Mouse (Mus musculus) MEL (cell line): ENCODE measurements around the gene Nes. TPM values are rescaled to one million over a fixed set of nuclear protein-coding genes. Genes with fewer than 3 reads are reported as not detected.

Source experiments
- DNase-seq: peaks from one replicate; pipeline ENCODE4 v3.0.0; 2011; ENCODE audit warnings: low read depth, low spot score
- H3K27ac ChIP-seq: 2 replicates; pipeline ENCODE4 v1.5.1; 2012; ENCODE audit warnings: low read depth, mild to moderate bottlenecking, control low read depth, low read length, moderate library complexity; ENCODE audit not compliant: control insufficient read depth
- H3K27me3 ChIP-seq, 2 experiments: fragments of 150-350 bp in 1 of 2; sonication (generic) in 1 of 2; 2 replicates each; pipeline ENCODE4 v1.6.1; 2012; ENCODE audit warnings: low read length in 2 of 2, mild to moderate bottlenecking in 2 of 2, improper control_type of control experiment in 1 of 2, moderate library complexity in 1 of 2; ENCODE audit not compliant: insufficient read depth in 2 of 2, control insufficient read depth in 1 of 2
- H3K36me3 ChIP-seq, 2 experiments: 2 replicates each; pipeline ENCODE4 v1.6.1; 2012 to 2014; ENCODE audit warnings: low read length in 2 of 2, improper control_type of control experiment in 1 of 2, inconsistent platforms in 1 of 2, mild to moderate bottlenecking in 1 of 2; ENCODE audit not compliant: insufficient read depth in 2 of 2, control insufficient read depth in 1 of 2
- H3K4me1 ChIP-seq, 2 experiments: fragments of 150-350 bp in 1 of 2; sonication (generic) in 1 of 2; 2 replicates each; pipeline ENCODE4 v1.6.1; 2012; ENCODE audit warnings: low read length in 2 of 2, improper control_type of control experiment in 1 of 2, mild to moderate bottlenecking in 1 of 2; ENCODE audit not compliant: insufficient read depth in 2 of 2, control insufficient read depth in 1 of 2
- H3K4me3 ChIP-seq, 2 experiments: fragments of 150-350 bp in 1 of 2; sonication (generic) in 1 of 2; 2 replicates each; pipeline ENCODE4 v1.5.1; 2012; ENCODE audit warnings: low read depth in 2 of 2, low read length in 2 of 2, mild to moderate bottlenecking in 2 of 2, moderate library complexity in 2 of 2, control low read depth in 1 of 2, improper control_type of control experiment in 1 of 2; ENCODE audit not compliant: control insufficient read depth in 1 of 2, insufficient read depth in 1 of 2
- H3K79me2 ChIP-seq: 2 replicates; pipeline ENCODE4 v1.6.1; 2012; ENCODE audit warnings: mild to moderate bottlenecking, low read length, moderate library complexity; ENCODE audit not compliant: control insufficient read depth, poor library complexity, insufficient read depth
- H3K9ac ChIP-seq: 2 replicates; pipeline ENCODE4 v1.6.1; 2012; ENCODE audit warnings: low read depth, mild to moderate bottlenecking, control low read depth, low read length, moderate library complexity; ENCODE audit not compliant: control insufficient read depth, poor library complexity, severe bottlenecking
- H3K9me3 ChIP-seq: fragments of 150-350 bp; sonication (generic); replicated peaks from 2 replicates; pipeline ENCODE4 v1.6.1; 2012; ENCODE audit warnings: mild to moderate bottlenecking, low read length, improper control_type of control experiment, moderate library complexity; ENCODE audit not compliant: insufficient read depth
- GABPA ChIP-seq: IDR thresholded peaks from 2 replicates; pipeline ENCODE4 v1.6.1; 2012; ENCODE audit warnings: low read depth, mild to moderate bottlenecking, inconsistent platforms, low read length, improper control_type of control experiment, moderate library complexity
- MAZ ChIP-seq: IDR thresholded peaks from 2 replicates; pipeline ENCODE4 v1.6.1; 2012; ENCODE audit warnings: low read depth, mild to moderate bottlenecking, inconsistent platforms, low read length, improper control_type of control experiment
- MEF2A ChIP-seq: IDR thresholded peaks from 2 replicates; pipeline ENCODE4 v1.6.1; 2014; ENCODE audit warnings: low read depth, mild to moderate bottlenecking, inconsistent platforms, low read length, improper control_type of control experiment; ENCODE audit not compliant: poor library complexity, insufficient replicate concordance, severe bottlenecking; ENCODE audit errors: extremely low read depth
- MYC ChIP-seq: IDR thresholded peaks from 2 replicates; pipeline ENCODE4 v1.6.1; 2011; ENCODE audit warnings: low read depth, mild to moderate bottlenecking, low read length, improper control_type of control experiment, moderate library complexity
- NRF1 ChIP-seq: IDR thresholded peaks from 2 replicates; pipeline ENCODE4 v1.6.1; 2014; ENCODE audit warnings: low read depth, mild to moderate bottlenecking, inconsistent platforms, low read length, improper control_type of control experiment, moderate library complexity; ENCODE audit not compliant: poor library complexity, insufficient read depth, severe bottlenecking
- POLR2A ChIP-seq, 2 experiments: IDR thresholded peaks; 2 replicates each; pipeline ENCODE4 v1.6.1; 2011 to 2012; ENCODE audit warnings: low read length in 2 of 2, mild to moderate bottlenecking in 2 of 2, control low read depth in 1 of 2, improper control_type of control experiment in 1 of 2, low read depth in 1 of 2, moderate library complexity in 1 of 2; ENCODE audit not compliant: control insufficient read depth in 1 of 2, insufficient read depth in 1 of 2, poor library complexity in 1 of 2
- SIN3A ChIP-seq: IDR thresholded peaks from 2 replicates; pipeline ENCODE4 v1.6.1; 2012; ENCODE audit warnings: low read length, improper control_type of control experiment, inconsistent platforms
- SMC3 ChIP-seq: IDR thresholded peaks from 2 replicates; pipeline ENCODE4 v1.6.1; 2011; ENCODE audit warnings: low read depth, low read length, improper control_type of control experiment
- TAL1 ChIP-seq: IDR thresholded peaks from 2 replicates; pipeline ENCODE4 v1.6.1; 2012; ENCODE audit warnings: mild to moderate bottlenecking, inconsistent platforms, low read length, moderate library complexity, mixed read lengths
- TBP ChIP-seq: IDR thresholded peaks from 2 replicates; pipeline ENCODE4 v1.8.0; 2011; ENCODE audit warnings: low read depth, low read length, improper control_type of control experiment
- USF1 ChIP-seq: IDR thresholded peaks from 2 replicates; pipeline ENCODE4 v1.6.1; 2014; ENCODE audit warnings: low read depth, mild to moderate bottlenecking, inconsistent platforms, low read length, improper control_type of control experiment, moderate library complexity
- USF2 ChIP-seq, 2 experiments: IDR thresholded peaks; 2 replicates each; pipeline ENCODE4 v1.6.1; 2011 to 2012; ENCODE audit warnings: improper control_type of control experiment in 2 of 2, low read length in 2 of 2, borderline replicate concordance in 1 of 2, inconsistent platforms in 1 of 2, low read depth in 1 of 2, mild to moderate bottlenecking in 1 of 2; ENCODE audit not compliant: insufficient read depth in 1 of 2
- ZC3H11A ChIP-seq: IDR thresholded peaks from 2 replicates; pipeline ENCODE4 v1.6.1; 2012; ENCODE audit warnings: low read depth, mild to moderate bottlenecking, inconsistent platforms, low read length, improper control_type of control experiment
- ZNF384 ChIP-seq: IDR thresholded peaks from 2 replicates; pipeline ENCODE4 v1.6.1; 2012; ENCODE audit warnings: low read depth, mild to moderate bottlenecking, inconsistent platforms, low read length, improper control_type of control experiment
- polyA plus RNA-seq, 2 experiments: library from polyadenylated mRNA; stranded (reverse) in 1 of 2; unstranded in 1 of 2; fragments of >175 nt in 1 of 2; fragments of >200 nt in 1 of 2; gene quantifications; 2 replicates each; pipeline versions ENCODE4 v1.2.1 to v1.2.4; 2012; ENCODE audit warnings: low replicate concordance in 2 of 2, low read depth in 1 of 2; ENCODE audit not compliant: insufficient read length in 2 of 2, insufficient read depth in 1 of 2, missing spikeins in 1 of 2
- total RNA-seq: library from RNA; depleted of rRNA; stranded (reverse); fragments of 300-350 nt; gene quantifications from 2 replicates; pipeline ENCODE4 v1.2.3, GENCODE M21; 2012

The Nes gene
- total and polyA plus RNA-seq, 3 experiments: 0.01 TPM; not detected in 2

GRCm38 (mm10) chr3:87930078-87930795 is 40.6 kb upstream of the Nes start, which contains the start of the genes Isg20l2 and Rrnad1 (continued):
- TF ChIP-seq TAL1 (no peak), ZC3H11A (peak; percentile 39; the same call in 1 of the 2 replicates), MAZ (peak; percentile 90)

GRCm38 (mm10) chr3:87934026-87934425 is 36.9 kb upstream of the Nes start:
- Histone ChIP-seq H3K4me1 (peaks cover 0 to 16% of the 10 kb centered on the region in 2 experiments; a peak in 3 of 4 replicates), H3K27me3 (no peaks in the 10 kb centered on the region), H3K9ac (no peak overlapping the region), H3K36me3 (peaks cover 29 to 32% of the 10 kb centered on the region in 2 experiments), H3K27ac (no peak overlapping the region), H3K9me3 (no peaks in the 10 kb centered on the region)
- no peak for DNase-seq
- TF ChIP-seq ZNF384 (no peak), SIN3A (no peak), SMC3 (no peak), MAZ (no peak), POLR2A (IDR thresholded peaks at IDR 0.05; ENCODE audit: control insufficient read depth in 1 of 2, insufficient read depth in 1 of 2, low read depth in 1 of 2, low read length in 2 of 2, poor library complexity in 1 of 2) (no peak), MYC (no peak), USF2 (IDR thresholded peaks at IDR 0.05; ENCODE audit: borderline replicate concordance in 1 of 2, insufficient read depth in 1 of 2, low read depth in 1 of 2, low read length in 2 of 2) (no peak), USF1 (no peak), TBP (no peak), NRF1 (no peak), GABPA (no peak)
- TF ChIP-seq, all 39 proteins: peak for 0
- no peak overlapping the region for H3K4me3 ChIP-seq
- peaks cover 64% of the 10 kb centered on the region for H3K79me2 ChIP-seq

GRCm38 (mm10) chr3:87934501-87934900 is 36.4 kb upstream of the Nes start:
- no peaks in the 10 kb centered on the region for H3K27me3 ChIP-seq
- no peak overlapping the region for H3K4me3 ChIP-seq
- H3K4me1 ChIP-seq: peaks cover 0 to 16% of the 10 kb centered on the region in 2 experiments; a peak in 3 of 4 replicates
- H3K27ac ChIP-seq: no peak overlapping the region
- DNase-seq: no peak
- H3K9me3 ChIP-seq: no peaks in the 10 kb centered on the region
- H3K9ac ChIP-seq: no peak overlapping the region
- peaks cover 29 to 33% of the 10 kb centered on the region in 2 experiments for H3K36me3 ChIP-seq
- peaks cover 59% of the 10 kb centered on the region for H3K79me2 ChIP-seq
- no peak for TF ChIP-seq MEF2A
